Mouse (Mus musculus) liver, adult 2 months (tissue): Measurements from ENCODE around the gene 4930544G11Rik. TPM values are rescaled to one million over a fixed set of nuclear protein-coding genes. Genes with fewer than 3 reads are reported as not detected.

Source experiments
- DNase-seq: peaks from one replicate; pipeline ENCODE4 v3.0.0-alpha.2; 2011; ENCODE audit warnings: low read depth, low spot score; ENCODE audit errors: extremely low read depth
- H3K27ac ChIP-seq: fragments of 200-500 bp; replicated peaks from 2 replicates; pipeline ENCODE4 v1.5.1; 2012; ENCODE audit warnings: low read depth, mild to moderate bottlenecking, control low read depth, inconsistent platforms, low read length; ENCODE audit not compliant: insufficient read depth
- H3K27me3 ChIP-seq: fragments of 200-500 bp; 2 replicates; pipeline ENCODE4 v1.6.1; 2012; ENCODE audit warnings: mild to moderate bottlenecking, moderate library complexity, low read length, inconsistent platforms; ENCODE audit not compliant: control insufficient read depth, insufficient read depth
- H3K36me3 ChIP-seq: fragments of 200-500 bp; 2 replicates; pipeline ENCODE4 v1.6.1; 2012; ENCODE audit warnings: low read length, inconsistent platforms; ENCODE audit not compliant: control insufficient read depth, insufficient read depth
- H3K4me1 ChIP-seq: fragments of 200-500 bp; 2 replicates; pipeline ENCODE4 v1.6.1; 2011; ENCODE audit warnings: low read length; ENCODE audit not compliant: control insufficient read depth, insufficient read depth
- H3K4me3 ChIP-seq: fragments of 200-500 bp; 2 replicates; pipeline ENCODE4 v1.5.1; 2011; ENCODE audit warnings: low read depth, mild to moderate bottlenecking, control low read depth, low read length, moderate library complexity; ENCODE audit not compliant: insufficient read depth
- H3K79me2 ChIP-seq: fragments of 200-500 bp; 2 replicates; pipeline ENCODE4 v1.6.1; 2012; ENCODE audit warnings: inconsistent platforms, mild to moderate bottlenecking, low read length, moderate library complexity; ENCODE audit not compliant: control insufficient read depth, insufficient read depth
- H3K9ac ChIP-seq: fragments of 200-500 bp; 2 replicates; pipeline ENCODE4 v1.6.1; 2012; ENCODE audit warnings: low read depth, mild to moderate bottlenecking, control low read depth, inconsistent platforms, low read length
- CTCF ChIP-seq: fragments of 200-500 bp; IDR thresholded peaks from 2 replicates; pipeline ENCODE4 v1.5.1; 2011; ENCODE audit warnings: low read depth, low read length, control low read depth
- POLR2A ChIP-seq: fragments of 200-500 bp; IDR thresholded peaks from 2 replicates; pipeline ENCODE4 v1.6.1; 2011; ENCODE audit warnings: low read length, control low read depth; ENCODE audit not compliant: insufficient read depth; ENCODE audit errors: extremely low read depth
- WGBS: fragments of 180-500 bp; shearing (Covaris S2); methylation state at CpG from one replicate; pipeline ENCODE4 v1.1.7; 2018; 5-methylcytosine and 5-hydroxymethylcytosine counted together
- polyA plus RNA-seq: library from polyadenylated mRNA; depleted of rRNA; stranded (reverse); fragments of >200 nt; gene quantifications from 2 replicates; pipeline ENCODE4 v1.2.3, GENCODE M21; 2012
- total RNA-seq: library from RNA; depleted of rRNA; stranded (reverse); fragments of >200 nt; gene quantifications from 2 replicates; pipeline ENCODE4 v1.2.3, GENCODE M21; 2014

The 4930544G11Rik gene
- total and polyA plus RNA-seq, 2 experiments = not detected

DNA sequence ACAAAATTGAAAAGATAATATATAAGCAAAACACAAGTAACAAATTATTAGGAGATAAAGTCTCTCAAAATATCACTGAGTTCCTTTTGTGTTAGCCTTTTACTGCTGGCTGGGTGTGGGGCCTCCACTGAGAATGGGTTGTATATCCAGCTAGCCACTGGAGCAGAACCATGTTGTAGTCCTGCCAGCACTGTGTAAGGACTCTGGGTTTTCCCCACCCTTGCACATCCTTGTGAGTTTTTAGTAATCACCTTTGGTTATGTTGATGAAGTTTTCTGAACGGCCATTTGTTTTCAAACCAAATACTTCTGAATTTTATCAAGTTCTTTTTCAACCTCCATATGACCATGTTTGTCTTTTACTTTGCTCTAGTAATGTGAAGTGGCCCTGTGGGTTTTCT lies 21.9 kb upstream of the 4930544G11Rik start:
- Histone ChIP-seq H3K79me2 (no peaks in the 10 kb centered on the region), H3K27ac (no peak overlapping the region), H3K4me1 (no peaks in the 10 kb centered on the region), H3K27me3 (no peaks in the 10 kb centered on the region), H3K9ac (no peak overlapping the region), H3K4me3 (no peak overlapping the region), H3K36me3 (no peaks in the 10 kb centered on the region)
- 92% methylated on average over 1 of the region's 1 CpGs for WGBS
- no peak for DNase-seq
- no peak for TF ChIP-seq POLR2A
- no peak for TF ChIP-seq CTCF

GRCm38 (mm10) chr6:65932776-65933175 lies 19.6 kb upstream of the 4930544G11Rik start:
- Histone ChIP-seq H3K4me3 (no peak overlapping the region), H3K27me3 (no peaks in the 10 kb centered on the region), H3K79me2 (no peaks in the 10 kb centered on the region), H3K4me1 (no peaks in the 10 kb centered on the region), H3K9ac (no peak overlapping the region), H3K36me3 (no peaks in the 10 kb centered on the region), H3K27ac (no peak overlapping the region)
- TF ChIP-seq POLR2A (no peak), CTCF (no peak)
- DNase-seq = no peak
- WGBS = 90% methylated on average over 1 of the region's 1 CpGs

GRCm38 (mm10) chr6:65933177-65933576 lies 19.2 kb upstream of the 4930544G11Rik start:
- Histone ChIP-seq H3K79me2 (no peaks in the 10 kb centered on the region), H3K36me3 (no peaks in the 10 kb centered on the region), H3K9ac (no peak overlapping the region), H3K4me3 (no peak overlapping the region), H3K27ac (no peak overlapping the region), H3K27me3 (no peaks in the 10 kb centered on the region), H3K4me1 (no peaks in the 10 kb centered on the region)
- WGBS = 76% methylated on average over 4 of the region's 4 CpGs
- DNase-seq = no peak
- TF ChIP-seq POLR2A (no peak), CTCF (no peak)

- TF ChIP-seq POLR2A = no peak
- no peak for TF ChIP-seq CTCF
- no peaks in the 10 kb centered on the region for H3K4me1 ChIP-seq
- H3K79me2 ChIP-seq = no peaks in the 10 kb centered on the region
- no peak overlapping the region for H3K27ac ChIP-seq
- H3K36me3 ChIP-seq = no peaks in the 10 kb centered on the region
- H3K4me3 ChIP-seq = no peak overlapping the region
- no peaks in the 10 kb centered on the region for H3K27me3 ChIP-seq
- H3K9ac ChIP-seq = no peak overlapping the region
- WGBS = 87% methylated on average over 7 of the region's 7 CpGs
- DNase-seq = no peak
Measured at GRCm38 (mm10) chr6:65935566-65936281, 16.7 kb upstream of the 4930544G11Rik start.

- no peak overlapping the region for H3K9ac ChIP-seq
Measured at GRCm38 (mm10) chr6:65950492-65950891, 1.9 kb upstream of the 4930544G11Rik start.

DNA sequence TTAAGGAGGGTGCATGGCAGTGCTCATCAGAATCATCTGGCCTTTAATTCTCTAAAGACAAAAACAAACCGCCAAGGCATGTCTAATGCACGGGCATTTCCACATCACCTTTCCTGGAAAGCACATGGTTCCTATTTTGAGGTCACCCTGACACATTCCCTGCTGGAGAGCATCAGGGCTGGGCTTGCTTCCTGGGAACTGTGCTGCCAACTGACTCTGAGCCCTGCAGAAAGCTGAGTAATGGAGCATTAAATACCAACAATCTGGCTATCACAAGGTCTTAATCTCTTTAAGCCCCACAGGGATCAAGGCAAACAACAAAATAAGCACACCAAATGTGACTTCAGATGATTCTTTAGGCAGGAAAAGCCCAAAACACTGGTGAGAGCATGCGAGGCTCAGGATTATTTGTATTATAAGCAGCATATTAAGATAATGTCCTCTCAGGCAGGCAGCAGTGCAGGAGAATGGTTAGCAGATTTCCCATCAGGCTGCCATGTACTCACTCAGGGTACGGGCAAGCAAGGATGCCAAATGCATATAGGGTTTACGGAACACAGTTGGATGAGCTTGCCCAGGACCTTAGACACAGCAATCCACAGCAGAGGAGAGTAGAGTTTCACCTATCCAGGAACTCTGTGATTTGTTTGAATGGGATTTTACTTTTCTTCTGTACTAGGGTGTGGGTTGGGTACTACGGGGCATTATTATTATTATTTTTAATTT lies 17.1 kb downstream of the 4930544G11Rik start:
- Histone ChIP-seq H3K27ac (no peak overlapping the region), H3K36me3 (no peaks in the 10 kb centered on the region), H3K27me3 (no peaks in the 10 kb centered on the region), H3K79me2 (no peaks in the 10 kb centered on the region), H3K4me3 (no peak overlapping the region), H3K4me1 (no peaks in the 10 kb centered on the region), H3K9ac (no peak overlapping the region)
- TF ChIP-seq POLR2A = no peak
- TF ChIP-seq CTCF = no peak
- 74% methylated on average over 6 of the region's 6 CpGs for WGBS
- no peak for DNase-seq

More at GRCm38 (mm10) chr6:65950492-65950891, 1.9 kb upstream of the 4930544G11Rik start:
- Histone ChIP-seq H3K4me3 (no peak overlapping the region), H3K79me2 (no peaks in the 10 kb centered on the region), H3K27me3 (no peaks in the 10 kb centered on the region), H3K27ac (no peak overlapping the region), H3K36me3 (no peaks in the 10 kb centered on the region), H3K4me1 (no peaks in the 10 kb centered on the region)
- WGBS = 83% methylated on average over 6 of the region's 6 CpGs
- DNase-seq = no peak
- TF ChIP-seq CTCF = no peak
- TF ChIP-seq POLR2A = no peak
